ENCODE assay signal across 26 mouse cellular contexts in the genomic region with DNA sequence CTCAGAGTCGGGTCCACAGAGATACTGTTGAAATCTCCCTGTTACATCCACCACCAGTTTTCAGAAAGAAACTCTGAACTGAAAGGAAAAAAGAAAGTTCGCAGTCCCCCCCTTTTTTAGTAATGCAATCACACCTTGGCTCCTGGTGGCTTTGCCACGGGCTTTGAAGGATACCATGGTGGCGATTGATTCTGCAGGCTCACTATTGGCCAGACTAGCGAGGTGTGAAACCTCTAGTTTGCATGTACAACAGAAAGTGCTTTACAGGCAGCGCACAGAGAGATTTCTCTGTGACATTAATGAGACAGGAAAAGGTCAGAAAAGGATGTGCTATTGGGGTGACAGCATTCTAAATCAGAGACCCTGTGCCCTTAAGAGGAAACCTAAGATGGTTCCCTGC. TPM values are rescaled to one million over a fixed set of nuclear protein-coding genes. Genes with fewer than 3 reads are reported as not detected.
"Had no signal": no experiment of that assay in that cellular context is flagged by ENCODE, and none has a peak within 500 bp of the region (broad histone marks: within the 10 kb centered on the region; RNA-seq: fewer than 3 reads in every experiment).

No protein-coding gene starts in this region.

- ATAC-seq: midbrain, embryonic 16.5 days had no signal

- H3K4me3 ChIP-seq: midbrain, embryonic 10.5 days; midbrain, embryonic 12.5 days; neural tube, embryonic 13.5 days; neural tube, embryonic 15.5 days had no signal

- H3K36me3 ChIP-seq: midbrain, embryonic 10.5 days; midbrain, embryonic 12.5 days; neural tube, embryonic 13.5 days; neural tube, embryonic 15.5 days had no signal

- H3K27ac ChIP-seq: liver, embryonic 14.5 days; macrophage; midbrain, embryonic 10.5 days; midbrain, embryonic 12.5 days; neural tube, embryonic 13.5 days; neural tube, embryonic 15.5 days had no signal

- H3K4me1 ChIP-seq: midbrain, embryonic 10.5 days; midbrain, embryonic 12.5 days; neural tube, embryonic 13.5 days; neural tube, embryonic 15.5 days had no signal

- H3K9me3 ChIP-seq: midbrain, embryonic 10.5 days; midbrain, embryonic 12.5 days; neural tube, embryonic 13.5 days; neural tube, embryonic 15.5 days had no signal

- H3K4me2 ChIP-seq: lung, embryonic 14.5 days; midbrain, embryonic 12.5 days; neural tube, embryonic 13.5 days; neural tube, embryonic 15.5 days had no signal

- H3K27me3 ChIP-seq: midbrain, embryonic 12.5 days; neural tube, embryonic 13.5 days; neural tube, embryonic 15.5 days had no signal

- H3K9ac ChIP-seq: liver, embryonic 14.5 days; lung, embryonic 14.5 days; midbrain, embryonic 12.5 days; neural tube, embryonic 13.5 days; neural tube, embryonic 15.5 days had no signal

- DNase-seq: lung, adult 18-20 months; lung, embryonic 14.5 days; lung, postnatal 10 days; midbrain, embryonic 14.5 days; retina, postnatal 1 day; right cerebral cortex, adult 18-20 months; right cerebral cortex, postnatal 25 days; right cerebral cortex, postnatal 4 days; spleen, adult 18-20 months; thymus, adult 18-20 months; thymus, postnatal 14 days; thymus, postnatal 36 days had no signal

RNA-seq across cellular contexts. Expression of gene Ifng, which starts 5.3 kb away (rescaled TPM):
- total RNA-seq: megakaryocyte progenitor cell, adult 5-6 weeks had no signal
- polyA plus RNA-seq: liver, embryonic 14.5 days; liver, embryonic 16.5 days; lung, embryonic 14.5 days; lung, embryonic 16.5 days; macrophage; midbrain, embryonic 10.5 days; midbrain, embryonic 12.5 days; midbrain, embryonic 14.5 days; midbrain, embryonic 16.5 days; neural tube, embryonic 11.5 days; neural tube, embryonic 13.5 days; neural tube, embryonic 15.5 days; small intestine, adult 2 months; stomach, embryonic 14.5 days; stomach, embryonic 16.5 days had no signal
